Mouse (Mus musculus) neural tube, embryonic 14.5 days (tissue): ENCODE data around the gene Cyp4f16. TPM values are rescaled to one million over a fixed set of nuclear protein-coding genes. Genes with fewer than 3 reads are reported as not detected.

ENCODE experiments used
- ATAC-seq: fragments of 200-750 bp; cut with Nextera tagmentation; 2 replicates; pipeline ENCODE4 v1.8.0; 2017; ENCODE audit warnings: low read depth, mild to moderate bottlenecking, moderate TSS enrichment, moderate library complexity
- H3K27ac ChIP-seq: fragments of 300-500 bp; sonication (generic); 2 replicates; pipeline ENCODE4 v1.5.1; 2014; ENCODE audit warnings: low read depth, mild to moderate bottlenecking, control low read depth, low read length, moderate library complexity, mixed read lengths
- H3K27me3 ChIP-seq: fragments of 300-500 bp; sonication (generic); 2 replicates; pipeline ENCODE4 v1.6.1; 2014; ENCODE audit warnings: low read length; ENCODE audit not compliant: control insufficient read depth, insufficient read depth
- H3K36me3 ChIP-seq: fragments of 300-500 bp; sonication (generic); 2 replicates; pipeline ENCODE4 v1.6.1; 2014; ENCODE audit warnings: low read length, mixed read lengths; ENCODE audit not compliant: control insufficient read depth, insufficient read depth
- H3K4me1 ChIP-seq: fragments of 300-500 bp; sonication (generic); 2 replicates; pipeline ENCODE4 v1.6.1; 2014; ENCODE audit warnings: low read length; ENCODE audit not compliant: control insufficient read depth, insufficient read depth
- H3K4me2 ChIP-seq: fragments of 300-500 bp; sonication (generic); 2 replicates; pipeline ENCODE4 v1.6.1; 2014; ENCODE audit warnings: mild to moderate bottlenecking, low read depth, low read length, control low read depth
- H3K4me3 ChIP-seq: fragments of 300-500 bp; sonication (generic); 2 replicates; pipeline ENCODE4 v1.5.1; 2014; ENCODE audit warnings: low read depth, low read length, control low read depth, mixed read lengths
- H3K9ac ChIP-seq: fragments of 300-500 bp; sonication (generic); replicated peaks from 2 replicates; pipeline ENCODE4 v1.6.1; 2014; ENCODE audit warnings: low read depth, mild to moderate bottlenecking, control low read depth, low read length, mixed read lengths
- H3K9me3 ChIP-seq: fragments of 300-500 bp; sonication (generic); 2 replicates; pipeline ENCODE4 v1.6.1; 2016; ENCODE audit warnings: low read length; ENCODE audit not compliant: control insufficient read depth
- WGBS: fragments of 180-500 bp; shearing (Covaris S2); extraction: QIAGEN DNeasy Blood & Tissue Kit; methylation state at CpG from one replicate; pipeline ENCODE4 v1.1.7; 2014; 5-methylcytosine and 5-hydroxymethylcytosine counted together
- polyA plus RNA-seq: library from polyadenylated mRNA; unstranded; fragments of >200 nt; fragmentation: Nextera tagmentation; extraction: Ambion mirVana; gene quantifications from 2 replicates; pipeline ENCODE4 v1.2.1, GENCODE M21; 2014

Gene Cyp4f16
- polyA plus RNA-seq, 1 experiment from 2014 or later, result 14.0 TPM

DNA sequence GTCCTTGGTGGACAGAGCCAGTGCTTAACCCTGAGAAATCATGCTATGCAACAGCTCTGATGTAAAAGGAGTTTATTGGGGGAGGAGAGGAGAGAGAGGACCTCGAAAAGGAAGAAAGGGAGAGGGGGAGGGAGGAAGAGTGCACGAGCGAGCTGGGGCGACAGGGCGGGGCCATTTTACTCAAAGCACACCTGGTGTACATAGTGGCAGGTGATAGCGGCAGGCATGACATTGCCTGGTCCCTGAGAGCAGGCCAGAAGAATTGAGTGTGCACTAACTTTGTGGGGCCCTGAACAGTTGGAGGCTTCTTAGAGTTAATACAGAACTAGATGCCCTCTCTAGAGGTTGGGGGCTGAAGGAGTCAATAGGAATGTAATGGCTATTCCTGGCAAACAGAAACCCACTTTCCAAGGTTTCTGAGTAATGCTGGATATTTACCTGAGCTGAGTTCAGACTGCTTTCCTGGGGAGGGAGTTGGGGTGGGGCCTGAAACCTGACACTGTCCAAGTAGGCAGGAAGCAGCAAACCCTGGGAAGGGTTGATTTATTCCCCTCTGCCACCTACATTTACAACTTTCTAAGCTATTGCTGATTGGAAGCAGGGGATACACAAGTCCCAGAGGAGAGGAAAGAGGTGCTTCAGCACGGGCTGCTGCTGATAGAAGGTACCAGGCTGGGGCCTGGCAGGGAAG is 41.3 kb downstream of the Cyp4f16 start:
- no peak for ATAC-seq
- no peak overlapping the region for H3K9ac ChIP-seq
- no peaks in the 10 kb centered on the region for H3K36me3 ChIP-seq
- H3K4me2 ChIP-seq, result no peak overlapping the region
- 65% methylated on average over 7 of the region's 7 CpGs for WGBS
- H3K9me3 ChIP-seq, result no peaks in the 10 kb centered on the region
- H3K4me1 ChIP-seq, result no peaks in the 10 kb centered on the region
- no peak overlapping the region for H3K4me3 ChIP-seq
- no peak overlapping the region for H3K27ac ChIP-seq
- no peaks in the 10 kb centered on the region for H3K27me3 ChIP-seq

- WGBS, result 90% methylated on average over 18 of the region's 18 CpGs
- Histone ChIP-seq H3K27me3 (no peaks in the 10 kb centered on the region), H3K9me3 (no peaks in the 10 kb centered on the region), H3K4me3 (no peak overlapping the region), H3K4me2 (no peak overlapping the region), H3K9ac (no peak overlapping the region), H3K4me1 (no peaks in the 10 kb centered on the region), H3K27ac (no peak overlapping the region), H3K36me3 (no peaks in the 10 kb centered on the region)
- ATAC-seq, result no peak
Observed at GRCm38 (mm10) chr17:32596494-32596893, 60.1 kb downstream of the Cyp4f16 start.

Other genes starting within 250 kb of the Cyp4f16 start
- gene Akap8, start 215.3 kb upstream of the Cyp4f16 start, polyA plus RNA-seq, result 58.4 and 67.0 TPM in 2 replicates
- 123 and 158 TPM in 2 replicates for gene Akap8l, start 186.0 kb upstream of the Cyp4f16 start, polyA plus RNA-seq
- 46.2 and 46.8 TPM in 2 replicates for gene Wiz, start 147.1 kb upstream of the Cyp4f16 start, polyA plus RNA-seq
- 0.41 and 0.42 TPM in 2 replicates for gene Rasal3, start 133.0 kb upstream of the Cyp4f16 start, polyA plus RNA-seq
- gene Pglyrp2, start 112.4 kb upstream of the Cyp4f16 start, polyA plus RNA-seq, result not detected in 2 replicates
- 0.79 and 0.92 TPM in 2 replicates for gene Cyp4f39, start 83.8 kb upstream of the Cyp4f16 start, polyA plus RNA-seq
- 12.1 and 13.1 TPM in 2 replicates for gene Cyp4f17, start 30.5 kb upstream of the Cyp4f16 start, polyA plus RNA-seq
- 0.80 and 1.5 TPM in 2 replicates for gene Cyp4f37, start 84.8 kb downstream of the Cyp4f16 start, polyA plus RNA-seq
- gene Cyp4f40, start 122.3 kb downstream of the Cyp4f16 start, polyA plus RNA-seq, result not detected in 2 replicates
- 1.7 and 1.8 TPM in 2 replicates for gene Cyp4f15, start 149.1 kb downstream of the Cyp4f16 start, polyA plus RNA-seq